Mouse (Mus musculus) mesoderm, embryonic 11.5 days (tissue): ENCODE data around the gene Foxp1.

ENCODE experiments used
- DNase-seq: peaks from one replicate; pipeline ENCODE4 v3.0.0-alpha.2; 2012; ENCODE audit warnings: low read depth, low spot score

Gene Foxp1

DNA sequence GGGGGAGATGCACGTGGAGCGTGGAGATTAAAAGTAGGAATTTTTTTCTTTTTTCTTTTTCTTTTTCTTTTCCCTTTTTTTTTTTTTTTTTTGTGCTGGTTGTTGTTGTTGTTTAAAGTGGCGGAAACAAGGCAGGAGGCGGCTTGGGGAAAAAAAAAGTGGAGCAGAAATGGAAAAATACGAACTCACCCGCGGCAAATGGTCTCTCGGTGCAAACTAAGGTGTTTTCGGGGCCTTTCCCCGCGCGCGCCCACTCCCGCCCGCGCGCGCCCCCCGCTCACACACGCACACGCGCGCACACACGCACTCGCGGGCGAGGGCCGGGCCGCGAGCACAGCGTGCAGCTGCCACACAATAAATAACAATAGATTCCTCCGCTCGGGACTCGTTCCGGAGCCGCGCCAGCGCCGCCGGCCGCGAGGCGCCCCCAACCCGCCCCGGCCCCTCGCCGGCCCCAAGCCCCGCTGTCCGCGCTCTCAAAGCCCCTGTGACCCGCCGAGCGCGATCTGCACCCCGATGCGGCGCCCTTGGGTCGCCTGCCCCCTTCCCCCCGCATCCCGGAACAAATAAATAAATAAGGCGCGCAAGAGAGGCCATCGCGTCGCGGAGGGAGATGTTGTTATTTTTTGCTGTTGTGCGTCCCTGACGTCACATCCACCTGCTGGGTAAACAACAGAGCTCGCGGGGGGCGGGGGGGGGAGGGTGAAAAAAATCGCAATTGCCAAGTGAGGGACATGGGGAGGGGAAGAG lies at the start of gene Foxp1:
Foxp1 (minus strand) TSS at position 363 of the 750 bp plus-strand sequence.
- DNase-seq, result peak; percentile 88

DNA sequence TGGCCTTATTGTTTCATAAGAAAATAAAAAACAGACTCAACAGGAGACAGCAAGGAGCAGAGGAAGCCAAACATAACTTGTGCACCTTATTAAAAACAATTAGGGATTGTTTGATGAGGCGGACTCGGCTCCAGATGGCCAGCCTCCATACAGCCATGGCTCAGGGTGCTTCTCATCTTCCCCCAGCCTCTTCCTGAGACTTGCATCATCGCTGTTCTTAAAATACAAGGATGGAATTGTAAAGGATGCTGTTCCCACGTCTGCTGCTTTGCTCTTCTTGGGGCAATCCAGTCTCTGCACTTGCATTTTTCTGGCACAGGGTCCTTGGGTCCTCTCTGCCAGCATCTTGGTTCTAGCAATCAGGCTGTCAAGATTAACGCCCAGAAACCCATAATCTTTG lies 49.5 kb upstream of the Foxp1 start:
- DNase-seq, result no peak

DNA sequence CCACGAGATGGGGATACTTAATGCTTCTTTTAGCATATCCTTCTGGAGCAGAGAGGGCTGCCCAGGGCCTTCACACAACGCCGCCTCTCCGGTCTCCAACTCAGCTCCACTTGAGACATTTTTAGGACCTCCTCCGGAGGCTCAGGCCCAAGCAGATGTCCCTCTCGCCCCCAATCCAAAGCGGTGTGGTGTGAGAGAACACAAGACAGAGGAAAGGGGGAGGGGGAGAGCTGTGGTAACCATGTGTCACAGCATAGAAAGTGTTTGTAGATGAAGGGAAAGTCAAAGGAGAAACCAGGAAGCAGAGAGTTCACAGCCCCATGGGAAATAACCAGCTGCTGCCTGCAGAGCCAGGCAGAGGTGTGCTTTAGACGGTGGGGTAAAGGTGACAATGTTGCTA lies 44.4 kb upstream of the Foxp1 start:
- no peak for DNase-seq

DNA sequence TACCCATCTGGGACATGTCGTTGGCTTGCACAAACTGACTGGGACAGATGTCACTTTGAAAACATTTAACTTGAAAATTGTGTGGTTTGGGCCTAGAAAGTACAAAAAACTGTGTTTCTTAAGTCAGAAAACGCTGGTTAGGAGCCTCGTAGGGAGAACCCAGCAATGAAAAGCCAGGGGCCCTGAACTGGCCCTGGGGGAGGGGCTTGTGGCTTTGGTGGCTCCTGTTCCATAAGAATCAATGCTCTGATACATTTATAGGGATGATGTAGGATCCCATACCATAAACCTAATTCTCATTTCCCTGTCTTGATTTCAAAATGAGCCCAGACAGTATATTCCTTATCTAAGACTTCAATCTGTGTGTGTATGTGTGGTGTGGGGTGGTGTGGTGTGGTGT lies 42.2 kb upstream of the Foxp1 start:
- no peak for DNase-seq

DNA sequence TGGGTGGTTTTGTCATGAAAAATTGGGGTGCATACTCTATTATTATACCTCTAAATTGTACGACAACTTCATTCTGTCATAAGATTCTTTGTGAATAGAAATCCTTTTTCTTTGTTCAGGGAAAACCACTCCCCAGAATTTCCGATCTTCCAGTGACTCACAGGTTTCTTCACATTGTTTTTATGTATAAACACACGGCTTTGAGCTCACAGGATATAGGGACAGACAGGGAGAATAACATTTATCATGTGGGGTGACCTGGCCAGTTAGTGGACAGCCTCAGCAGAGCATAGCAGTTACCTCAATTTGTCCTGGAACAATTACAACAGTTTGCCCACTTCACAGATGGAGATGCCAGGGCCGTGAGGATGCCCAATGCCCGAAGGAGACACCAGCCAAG lies 34.4 kb upstream of the Foxp1 start:
- DNase-seq, result no peak

DNA sequence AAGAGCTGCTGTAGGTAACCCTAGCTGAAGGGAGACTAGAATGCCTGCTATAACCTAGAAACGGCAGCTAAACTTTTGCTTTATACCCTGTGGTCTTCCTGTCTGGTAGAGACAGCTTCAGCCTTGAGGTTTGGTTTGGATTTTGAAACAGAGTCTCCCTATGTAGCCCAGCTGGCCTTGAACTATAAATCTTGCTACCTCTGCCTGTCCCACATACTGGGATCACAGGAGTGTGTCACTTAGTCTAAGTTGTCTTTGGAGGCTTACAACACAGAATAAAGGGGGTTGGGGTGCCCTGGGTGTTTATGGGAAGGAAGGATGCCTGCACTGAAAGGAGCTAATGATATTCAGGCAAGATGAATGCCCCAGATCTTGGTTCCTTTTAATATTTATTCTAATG lies 30.3 kb upstream of the Foxp1 start:
- no peak for DNase-seq

DNA sequence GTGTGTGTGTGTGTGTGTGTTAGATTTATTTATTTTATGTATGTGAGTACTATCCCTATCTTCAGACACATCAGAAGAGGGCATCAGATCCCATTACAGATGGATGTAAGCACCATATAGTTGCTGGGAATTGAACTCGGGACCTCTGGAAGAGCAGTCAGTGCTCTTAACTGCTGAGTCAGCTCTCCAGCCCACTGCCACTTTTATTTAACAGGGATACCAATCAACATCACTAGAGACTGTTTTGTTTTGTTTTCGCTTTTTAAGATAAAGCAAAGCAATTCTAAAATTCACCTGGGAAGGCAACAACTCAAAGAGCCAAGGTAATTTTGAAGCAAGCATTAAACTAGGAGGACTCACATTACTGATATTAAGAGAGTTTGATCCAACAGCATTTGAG lies 23.9 kb upstream of the Foxp1 start:
- DNase-seq, result no peak

DNA sequence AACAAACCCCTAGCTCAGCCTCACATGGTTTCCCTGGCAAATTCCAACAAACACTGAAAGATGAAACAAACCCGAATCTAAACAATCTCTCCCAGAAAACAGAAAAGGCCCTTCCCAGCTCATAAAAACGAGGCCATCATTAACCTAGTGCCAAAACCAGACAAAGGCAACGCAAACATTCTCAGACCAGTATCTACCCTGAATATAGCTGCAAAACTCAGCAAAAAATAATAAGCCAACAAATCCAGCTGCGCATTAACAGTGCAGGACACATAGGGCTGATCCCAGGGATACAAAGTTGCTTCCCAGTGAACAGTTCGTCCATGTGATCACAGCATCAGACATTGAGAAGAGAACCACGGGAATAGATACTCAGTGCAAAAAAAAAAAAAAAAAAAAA lies 22.9 kb upstream of the Foxp1 start:
- DNase-seq, result no peak

DNA sequence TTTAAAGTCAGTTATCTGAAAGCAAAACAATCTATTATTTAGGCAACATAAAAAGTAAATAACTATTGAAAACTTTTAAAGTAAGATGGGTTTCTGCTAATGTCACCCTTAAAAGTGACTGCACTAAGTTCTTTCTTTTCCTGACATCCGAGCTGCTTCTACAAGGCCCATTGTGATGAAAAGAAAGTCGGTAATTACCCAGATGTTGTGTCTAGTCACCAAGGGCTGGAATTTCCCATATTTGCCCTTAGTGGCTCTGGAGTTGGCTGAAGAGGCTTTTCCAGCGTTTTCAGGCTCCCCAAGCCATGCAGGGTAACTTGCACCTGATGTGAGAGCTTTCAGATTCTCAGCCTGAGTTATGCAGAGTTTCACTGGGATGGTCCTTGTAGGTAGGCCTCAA lies 18.6 kb upstream of the Foxp1 start:
- no peak for DNase-seq

DNA sequence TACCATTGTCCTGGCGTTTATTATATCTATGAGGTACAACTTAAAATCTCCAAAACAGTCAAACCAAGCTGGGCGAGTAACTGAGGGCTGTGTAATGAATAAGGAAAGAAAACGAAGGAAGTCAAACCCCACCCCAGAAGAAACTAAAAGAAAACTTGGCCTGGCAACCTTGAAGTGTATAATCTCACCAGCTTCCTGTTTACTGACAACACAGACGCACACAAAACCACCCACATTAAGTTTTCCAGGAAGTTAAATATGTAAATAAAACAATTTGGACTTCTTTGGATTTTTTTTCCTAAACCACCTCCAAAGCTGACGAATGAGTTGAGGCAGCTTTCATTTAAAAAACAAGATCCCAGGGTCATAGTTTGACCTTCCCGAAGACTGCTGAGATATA lies 18.1 kb upstream of the Foxp1 start:
- no peak for DNase-seq

DNA sequence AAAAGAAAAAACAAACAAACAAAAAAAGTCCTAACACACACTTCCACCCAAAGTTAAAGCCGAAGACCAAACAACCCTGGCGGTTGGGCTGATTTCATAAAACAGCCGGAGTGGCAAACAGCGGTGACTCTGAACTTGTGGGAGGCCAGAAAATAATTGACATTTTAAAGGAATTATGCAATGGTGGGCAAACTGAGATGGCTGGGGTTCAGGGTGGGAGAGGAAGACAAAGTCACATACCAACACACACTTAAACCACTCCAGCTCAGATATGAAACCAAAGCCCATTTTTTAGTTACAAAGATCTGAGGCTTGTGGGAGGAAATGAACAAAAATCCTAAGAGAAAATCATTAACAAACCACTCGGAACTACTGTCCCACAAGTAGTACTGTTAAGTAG lies 17.6 kb upstream of the Foxp1 start:
- no peak for DNase-seq

DNA sequence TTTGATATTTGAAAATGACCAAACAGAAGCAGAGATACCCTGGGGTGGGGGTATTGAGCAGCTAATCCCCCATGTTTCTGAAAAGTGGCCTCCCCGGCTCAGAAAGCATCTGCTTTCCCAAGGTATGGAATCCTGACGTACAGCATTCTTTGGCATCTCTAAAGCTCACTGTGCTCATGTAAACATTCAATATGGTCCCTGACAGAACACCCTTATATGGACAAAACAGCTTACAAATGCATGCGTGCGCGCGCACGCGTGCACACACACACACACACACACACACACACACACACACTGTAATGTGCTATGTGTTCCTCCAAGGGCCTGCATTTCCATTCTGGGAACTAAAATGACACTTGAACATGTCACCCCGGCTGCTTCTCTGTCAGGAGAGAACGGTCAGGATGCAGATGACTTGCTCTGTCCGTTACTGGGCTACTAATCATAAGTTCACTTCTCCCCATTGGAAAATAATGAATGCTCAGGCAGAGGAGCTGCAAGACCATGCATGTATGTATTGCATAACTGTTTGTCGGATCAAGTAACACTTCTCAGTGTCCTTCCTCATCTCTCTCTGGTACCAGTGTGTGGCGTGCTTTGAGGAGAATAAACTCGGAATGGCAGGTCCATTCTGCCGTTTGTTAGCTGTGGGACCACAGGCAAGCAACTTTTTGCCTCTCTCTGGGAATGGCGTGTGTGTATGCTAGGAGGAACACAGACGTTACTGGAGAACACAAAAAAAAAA lies 15.8 kb upstream of the Foxp1 start:
- DNase-seq, result no peak

DNA sequence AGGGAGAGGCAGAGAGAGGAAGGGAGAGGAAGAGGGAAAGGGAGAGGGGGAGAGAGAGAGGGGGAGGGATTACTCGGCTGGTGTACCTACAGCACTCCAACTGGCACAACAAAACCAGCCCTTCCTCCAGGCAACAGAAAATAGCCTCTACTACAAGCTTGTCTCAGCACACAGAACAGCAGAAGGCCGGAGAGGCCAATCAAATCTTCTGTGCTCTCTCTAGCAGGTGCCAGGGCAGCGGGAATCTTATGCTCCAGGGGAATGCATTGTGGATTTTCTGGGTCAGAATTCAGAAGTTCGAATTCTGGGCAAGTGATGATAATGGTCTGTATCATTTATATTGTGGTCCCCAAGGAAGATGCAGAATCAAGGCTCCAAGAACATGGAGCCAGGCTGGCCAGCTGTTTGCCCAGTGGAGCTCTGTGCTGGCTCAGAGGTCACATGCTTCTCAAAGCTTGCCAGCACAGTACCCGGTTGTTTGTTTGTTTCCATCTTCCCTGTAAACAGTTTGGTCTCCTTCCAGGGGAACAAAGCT lies 11.8 kb upstream of the Foxp1 start:
- DNase-seq, result no peak

DNA sequence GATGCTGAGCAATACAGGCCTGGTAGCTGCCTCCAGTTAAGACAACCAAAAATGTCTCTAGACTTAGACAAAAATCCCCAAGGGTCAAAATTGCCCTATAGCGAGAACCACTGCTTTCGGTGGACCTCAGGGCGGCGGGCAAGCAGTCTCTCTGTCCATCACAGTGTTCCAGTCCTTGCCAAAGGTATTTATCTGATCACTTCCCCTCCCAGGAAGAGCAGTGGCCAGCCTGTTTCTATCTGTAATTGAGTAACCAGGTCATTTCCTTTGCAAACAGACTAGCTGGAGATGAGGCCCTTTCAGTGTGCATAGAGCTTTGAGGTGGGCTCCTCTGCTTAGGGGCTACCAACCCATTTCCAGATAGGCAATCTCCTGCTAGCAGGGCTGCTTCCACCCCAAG lies 9.9 kb upstream of the Foxp1 start:
- DNase-seq, result no peak

DNA sequence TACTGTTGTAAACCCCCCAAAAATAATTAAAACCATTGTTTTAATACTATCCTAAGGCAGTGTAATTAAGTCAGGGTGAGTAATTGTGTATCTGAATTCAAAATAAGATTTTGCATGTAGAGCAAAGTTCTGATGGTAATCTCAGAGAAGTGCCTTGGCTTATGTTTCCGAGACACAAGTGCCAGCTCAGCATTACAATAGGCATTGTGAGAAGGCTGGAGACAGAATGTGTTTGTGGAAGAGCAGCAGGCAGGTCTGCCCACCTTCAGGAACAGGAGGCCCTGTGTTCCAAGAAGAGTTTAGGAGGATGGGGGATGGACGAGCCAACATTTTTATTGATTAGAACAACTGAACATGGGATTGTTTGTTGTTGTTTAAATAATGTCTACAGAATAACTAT lies 6.5 kb upstream of the Foxp1 start:
- no peak for DNase-seq

DNA sequence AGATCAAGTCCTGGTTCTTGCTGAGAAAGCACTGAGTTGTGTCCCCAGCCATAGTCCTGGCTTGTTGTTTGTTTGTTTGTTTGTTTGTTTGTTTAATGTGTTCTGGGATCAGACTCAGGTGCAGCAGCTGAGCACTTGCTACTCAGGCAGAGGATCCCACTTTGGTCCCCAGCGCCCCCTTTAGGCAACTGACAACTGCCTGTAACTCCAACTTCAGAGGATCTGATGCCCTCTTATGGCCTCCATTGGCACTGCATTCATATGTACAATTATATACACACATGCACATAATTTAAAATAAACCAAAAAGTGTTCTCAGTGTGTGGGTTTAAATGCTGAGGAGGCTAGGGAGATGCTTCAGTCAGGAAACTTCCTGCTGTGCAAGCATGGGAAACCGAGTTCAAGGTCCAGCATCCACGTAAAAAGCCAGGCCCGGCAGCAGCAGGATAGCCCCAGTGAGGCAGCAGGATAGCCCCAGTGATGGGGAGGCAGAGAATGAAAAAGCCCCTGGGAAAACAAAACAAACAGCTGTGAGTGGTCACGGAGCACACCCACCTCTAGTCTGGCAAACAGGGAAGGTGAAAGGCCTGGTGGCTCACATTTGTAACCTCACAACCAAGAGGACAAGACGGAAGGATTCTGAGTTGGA lies 5.1 kb upstream of the Foxp1 start:
- DNase-seq, result no peak

DNA sequence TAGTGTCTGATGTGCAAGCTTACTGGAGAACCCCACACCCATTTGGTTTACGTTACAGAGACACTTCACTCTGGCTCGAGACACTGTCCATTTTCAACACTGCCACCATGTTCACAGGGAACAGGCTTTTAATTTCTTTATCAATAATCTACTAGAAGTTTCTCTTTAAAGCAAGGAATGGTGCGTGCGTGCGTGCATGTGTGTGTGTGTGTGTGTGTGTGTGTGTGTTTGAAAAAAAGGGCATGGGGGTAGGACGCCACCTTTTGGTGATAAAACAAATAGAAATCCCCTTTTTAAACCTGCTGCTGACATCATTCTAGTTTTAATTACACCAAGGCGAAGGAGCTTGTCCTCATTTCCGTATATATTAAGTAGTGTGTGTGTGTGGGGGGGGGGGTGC lies 2.8 kb upstream of the Foxp1 start:
- DNase-seq, result no peak

DNA sequence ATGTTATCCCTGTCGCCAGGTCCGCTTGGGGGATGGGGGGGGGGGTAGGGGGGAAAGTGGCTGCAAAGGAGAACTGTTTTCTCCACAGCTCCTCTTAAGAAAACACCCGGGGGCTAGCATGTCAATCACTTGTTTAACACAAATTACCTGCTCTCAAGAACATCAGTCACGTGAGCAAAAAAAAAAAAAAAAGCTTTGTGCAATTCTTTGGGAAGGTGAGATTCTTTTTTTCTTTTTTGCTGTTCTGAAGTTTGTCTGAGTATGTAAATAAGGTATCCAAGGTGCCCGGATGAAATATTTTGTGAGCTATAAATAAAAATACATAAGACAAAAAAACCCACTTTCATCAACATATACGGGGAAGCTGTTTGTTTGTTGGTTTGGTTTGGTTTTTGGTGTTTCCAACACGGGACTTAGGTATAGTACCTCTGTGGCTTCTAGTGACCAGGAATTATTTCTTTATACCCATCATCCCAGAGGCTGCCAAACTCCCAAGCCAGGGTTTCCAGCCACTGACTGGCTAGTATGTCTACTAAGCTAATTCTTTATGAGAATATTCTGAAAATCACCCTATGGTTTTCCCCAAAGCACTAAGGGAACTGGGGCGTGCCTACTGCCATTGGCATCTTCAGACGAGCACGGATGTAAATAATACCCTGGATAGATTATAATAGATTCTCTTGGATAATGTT lies 1.3 kb upstream of the Foxp1 start:
- no peak for DNase-seq

DNA sequence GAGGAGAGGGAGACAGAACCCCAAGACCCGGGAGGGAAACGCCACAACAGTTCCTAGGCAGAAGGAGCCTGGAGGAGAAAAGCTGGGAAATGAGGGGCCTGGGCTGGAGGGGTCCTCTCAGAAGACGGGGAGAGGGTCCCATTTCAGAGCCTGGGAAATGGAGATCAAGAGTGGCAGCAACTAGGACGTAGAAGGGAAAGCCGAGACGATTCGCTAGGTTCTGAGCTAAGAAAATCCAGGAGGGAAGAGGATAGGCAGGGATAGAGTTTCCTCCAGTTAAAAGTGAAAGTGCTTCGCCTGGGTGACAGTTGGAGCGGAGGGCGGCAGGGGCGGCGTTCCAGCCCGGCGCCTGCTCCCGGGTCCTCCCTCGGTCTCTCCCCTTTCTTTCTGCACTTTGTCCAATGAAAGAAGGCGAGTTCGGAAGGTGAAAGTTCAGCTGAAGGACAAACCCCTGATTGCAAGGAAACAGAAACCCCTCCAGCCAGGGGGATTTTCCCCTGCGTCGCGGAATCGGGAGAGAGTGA lies 650 bp upstream of the Foxp1 start:
- peak; percentile 92 for DNase-seq

DNA sequence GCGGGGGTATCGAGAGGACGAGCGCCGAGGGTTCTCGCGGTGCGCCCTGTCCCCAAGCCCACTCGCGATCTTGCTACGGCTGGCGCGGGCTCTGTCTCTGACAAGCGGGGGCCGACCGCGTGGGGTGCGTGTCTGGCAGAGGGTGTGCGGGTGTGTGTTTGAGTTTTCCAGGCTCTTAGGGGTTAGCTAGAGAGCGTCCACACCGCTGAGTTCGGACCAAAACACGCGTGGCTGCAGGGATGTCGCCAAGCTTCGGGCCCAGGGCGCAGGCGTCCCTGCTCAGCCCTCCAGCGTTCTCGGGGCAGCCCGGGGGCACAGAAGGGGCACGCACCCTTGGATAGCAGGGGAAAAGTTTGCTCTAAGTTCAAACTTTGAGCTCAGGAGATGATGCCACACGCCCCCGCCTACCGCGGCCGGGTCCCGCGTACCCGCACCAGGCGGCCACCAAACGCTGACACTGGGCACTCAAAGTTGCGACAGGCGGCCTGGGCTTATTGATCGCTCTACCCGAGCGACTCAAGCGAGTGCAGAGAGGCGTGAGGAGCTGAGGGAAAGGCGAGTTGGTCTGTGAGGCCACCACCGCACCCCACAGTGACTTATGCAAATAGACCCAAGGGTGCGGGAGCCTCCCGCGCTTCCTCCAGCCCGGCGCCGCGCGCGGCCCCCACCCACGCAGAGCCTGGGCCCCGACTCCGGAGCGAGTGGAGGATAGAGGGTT lies 721 bp downstream of the Foxp1 start:
- DNase-seq, result peak; percentile 63

DNA sequence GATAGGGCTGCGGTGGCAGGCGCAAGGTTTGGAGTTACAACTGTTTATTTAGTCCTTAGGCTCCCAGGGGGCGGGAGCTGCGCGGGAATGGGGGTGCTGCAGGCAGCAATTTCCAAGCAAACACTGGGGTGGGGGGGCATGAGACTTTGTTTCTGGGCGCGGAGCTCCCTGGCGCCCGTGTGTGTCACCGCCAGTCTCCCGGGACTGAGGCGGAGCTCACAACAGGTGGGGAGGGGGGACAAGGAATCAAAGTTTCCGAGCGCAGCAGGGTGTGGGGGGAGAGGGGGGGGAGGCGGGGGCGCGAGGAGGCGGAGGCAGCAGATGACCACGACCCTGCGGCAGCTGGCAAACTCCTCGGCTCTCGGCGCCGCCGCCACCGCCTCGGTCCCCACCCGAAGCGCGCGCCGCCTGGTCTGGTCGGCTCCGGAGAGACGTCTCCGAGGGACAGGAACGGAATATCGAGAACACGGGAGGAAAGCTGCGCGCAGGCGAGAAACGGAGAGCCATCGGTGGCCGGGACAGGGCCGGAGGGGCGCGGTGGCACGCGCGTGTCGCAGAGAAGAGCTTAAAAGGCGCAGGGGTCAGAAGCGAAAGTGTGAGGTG lies 1.4 kb downstream of the Foxp1 start:
- DNase-seq, result peak; percentile 84
